Mouse (Mus musculus): Measurements from ENCODE around the gene Prkg1. TPM values are rescaled to one million over a fixed set of nuclear protein-coding genes. Genes with fewer than 3 reads are reported as not detected.

The Prkg1 gene
- polyA plus RNA-seq, 1 experiment from 2014 or later = 4.9 TPM

GRCm38 (mm10) chr19:31779021-31779420 is 14.2 kb upstream of the Prkg1 start:
- Histone ChIP-seq H3K36me3 (ENCODE audit: control insufficient read depth, insufficient read depth, low read length) (no peaks in the 10 kb centered on the region), H3K27ac (ENCODE audit: low read length) (no peak overlapping the region), H3K9ac (ENCODE audit: low read depth, low read length) (no peak overlapping the region), H3K4me1 (ENCODE audit: control insufficient read depth, insufficient read depth, low read length) (no peaks in the 10 kb centered on the region), H3K9me3 (replicated peaks; ENCODE audit: control insufficient read depth, low read length, poor library complexity, severe bottlenecking) (no peaks in the 10 kb centered on the region), H3K27me3 (ENCODE audit: control insufficient read depth, insufficient read depth, low read depth, low read length) (no peaks in the 10 kb centered on the region), H3K4me3 (ENCODE audit: low read depth, low read length) (no peak overlapping the region), H3K4me2 (ENCODE audit: low read length) (no peak overlapping the region)
- no peak for ATAC-seq
- 86% methylated on average over 4 of the region's 4 CpGs for WGBS

GRCm38 (mm10) chr19:31767004-31767403 is 2.2 kb upstream of the Prkg1 start:
- 7% methylated on average over 3 of the region's 3 CpGs for WGBS
- no peak overlapping the region for H3K4me3 ChIP-seq (ENCODE audit: low read depth, low read length)
- ATAC-seq = no peak
- H3K27ac ChIP-seq (ENCODE audit: low read length) = no peak overlapping the region
- H3K4me1 ChIP-seq (ENCODE audit: control insufficient read depth, insufficient read depth, low read length) = peaks cover 26% of the 10 kb centered on the region; the same call in 1 of the 2 replicates
- H3K4me2 ChIP-seq (ENCODE audit: low read length) = no peak overlapping the region
- no peaks in the 10 kb centered on the region for H3K36me3 ChIP-seq (ENCODE audit: control insufficient read depth, insufficient read depth, low read length)
- no peak overlapping the region for H3K9ac ChIP-seq (ENCODE audit: low read depth, low read length)
- peaks cover 5% of the 10 kb centered on the region; the same call in 1 of the 2 replicates for H3K27me3 ChIP-seq (ENCODE audit: control insufficient read depth, insufficient read depth, low read depth, low read length)
- no peaks in the 10 kb centered on the region for H3K9me3 ChIP-seq (replicated peaks; ENCODE audit: control insufficient read depth, low read length, poor library complexity, severe bottlenecking)

GRCm38 (mm10) chr19:31765451-31765850 is 618 bp upstream of the Prkg1 start:
- Histone ChIP-seq H3K27ac (ENCODE audit: low read length) (no peak overlapping the region), H3K4me3 (ENCODE audit: low read depth, low read length) (no peak overlapping the region), H3K9ac (ENCODE audit: low read depth, low read length) (no peak overlapping the region), H3K4me1 (ENCODE audit: control insufficient read depth, insufficient read depth, low read length) (peaks cover 26% of the 10 kb centered on the region; the same call in 1 of the 2 replicates), H3K27me3 (ENCODE audit: control insufficient read depth, insufficient read depth, low read depth, low read length) (peaks cover 11% of the 10 kb centered on the region), H3K4me2 (ENCODE audit: low read length) (peak overlapping the region; percentile 95), H3K9me3 (replicated peaks; ENCODE audit: control insufficient read depth, low read length, poor library complexity, severe bottlenecking) (no peaks in the 10 kb centered on the region), H3K36me3 (ENCODE audit: control insufficient read depth, insufficient read depth, low read length) (no peaks in the 10 kb centered on the region)
- peak; percentile 22; the same call in 1 of the 2 replicates for ATAC-seq
- 29% methylated on average over 4 of the region's 4 CpGs for WGBS

- no peak overlapping the region for H3K27ac ChIP-seq (ENCODE audit: low read length)
- H3K9me3 ChIP-seq (replicated peaks; ENCODE audit: control insufficient read depth, low read length, poor library complexity, severe bottlenecking) = no peaks in the 10 kb centered on the region
- peak overlapping the region; percentile 46 for H3K4me3 ChIP-seq (ENCODE audit: low read depth, low read length)
- peaks cover 26% of the 10 kb centered on the region; the same call in 1 of the 2 replicates for H3K4me1 ChIP-seq (ENCODE audit: control insufficient read depth, insufficient read depth, low read length)
- H3K4me2 ChIP-seq (ENCODE audit: low read length) = peak overlapping the region; percentile 95
- under 1% methylated on average over 56 of the region's 56 CpGs for WGBS
- H3K27me3 ChIP-seq (ENCODE audit: control insufficient read depth, insufficient read depth, low read depth, low read length) = peaks cover 14% of the 10 kb centered on the region
- H3K36me3 ChIP-seq (ENCODE audit: control insufficient read depth, insufficient read depth, low read length) = no peaks in the 10 kb centered on the region
- peak; percentile 49 for ATAC-seq
- peak overlapping the region; percentile 59 for H3K9ac ChIP-seq (ENCODE audit: low read depth, low read length)
These were observed 657 bp downstream of the Prkg1 start for GRCm38 (mm10) chr19:31763951-31764800.

DNA sequence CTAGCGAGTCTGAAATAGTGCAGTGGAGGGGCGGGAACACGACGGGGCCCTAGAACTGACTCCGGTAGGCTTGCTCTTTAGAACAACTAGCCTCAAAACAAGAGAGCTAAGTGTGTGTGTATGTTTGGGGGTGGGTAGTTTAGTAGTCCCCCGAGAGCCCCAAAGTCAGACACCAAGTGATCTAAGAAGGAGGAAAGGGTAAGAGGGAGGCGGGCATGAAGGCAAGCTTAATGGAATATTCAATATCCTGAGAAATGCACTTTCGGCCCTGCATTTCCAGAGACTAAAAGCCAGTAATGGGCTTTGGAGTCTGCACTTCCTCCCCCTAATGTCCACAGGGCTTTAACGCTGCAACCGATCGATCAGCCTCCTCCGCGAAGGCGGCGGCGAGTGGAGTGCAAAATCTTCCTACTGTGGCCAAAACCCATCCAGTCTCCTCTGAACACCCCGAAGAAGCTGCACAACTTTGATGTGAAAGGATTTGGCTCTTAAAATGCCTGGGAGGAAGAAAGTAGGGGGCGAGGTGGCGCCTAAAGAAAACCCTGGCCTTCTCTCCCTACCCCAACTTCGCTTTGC is 1.5 kb downstream of the Prkg1 start:
- H3K27ac ChIP-seq (ENCODE audit: low read length) = no peak overlapping the region
- H3K9ac ChIP-seq (ENCODE audit: low read depth, low read length) = no peak overlapping the region
- WGBS = 8% methylated on average over 20 of the region's 20 CpGs
- peak overlapping the region; percentile 46 for H3K4me3 ChIP-seq (ENCODE audit: low read depth, low read length)
- H3K27me3 ChIP-seq (ENCODE audit: control insufficient read depth, insufficient read depth, low read depth, low read length) = peaks cover 14% of the 10 kb centered on the region
- peak overlapping the region; percentile 95 for H3K4me2 ChIP-seq (ENCODE audit: low read length)
- no peaks in the 10 kb centered on the region for H3K36me3 ChIP-seq (ENCODE audit: control insufficient read depth, insufficient read depth, low read length)
- no peak for ATAC-seq
- no peaks in the 10 kb centered on the region for H3K9me3 ChIP-seq (replicated peaks; ENCODE audit: control insufficient read depth, low read length, poor library complexity, severe bottlenecking)
- peaks cover 26% of the 10 kb centered on the region; the same call in 1 of the 2 replicates for H3K4me1 ChIP-seq (ENCODE audit: control insufficient read depth, insufficient read depth, low read length)

GRCm38 (mm10) chr19:31762411-31763245 is 2.2 kb downstream of the Prkg1 start:
- Histone ChIP-seq H3K9me3 (replicated peaks; ENCODE audit: control insufficient read depth, low read length, poor library complexity, severe bottlenecking) (no peaks in the 10 kb centered on the region), H3K4me2 (ENCODE audit: low read length) (peak overlapping the region; percentile 95), H3K4me3 (ENCODE audit: low read depth, low read length) (peak overlapping the region; percentile 46), H3K9ac (ENCODE audit: low read depth, low read length) (peak overlapping the region; percentile 28), H3K27me3 (ENCODE audit: control insufficient read depth, insufficient read depth, low read depth, low read length) (peaks cover 14% of the 10 kb centered on the region), H3K27ac (ENCODE audit: low read length) (no peak overlapping the region), H3K4me1 (ENCODE audit: control insufficient read depth, insufficient read depth, low read length) (peaks cover 26% of the 10 kb centered on the region; the same call in 1 of the 2 replicates), H3K36me3 (ENCODE audit: control insufficient read depth, insufficient read depth, low read length) (no peaks in the 10 kb centered on the region)
- 2% methylated on average over 24 of the region's 24 CpGs for WGBS
- ATAC-seq = no peak

DNA sequence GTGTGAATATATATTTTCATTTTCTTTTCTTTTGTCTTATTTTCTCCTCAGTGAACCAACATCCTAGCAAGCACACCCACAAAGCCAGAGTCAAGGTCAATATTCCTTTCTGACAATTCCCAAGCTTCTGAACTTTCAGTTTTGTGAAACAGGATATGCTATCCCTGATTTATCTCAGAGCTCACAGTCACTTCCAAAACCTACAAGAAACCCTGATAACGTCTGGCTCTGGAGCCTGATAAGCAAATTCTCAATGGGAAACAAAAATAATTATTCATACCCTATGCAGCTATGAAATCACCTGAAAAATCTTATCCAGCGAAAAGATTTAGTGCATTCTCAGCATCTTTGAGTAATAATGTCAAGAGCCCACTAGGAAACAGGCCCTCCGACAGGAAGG is 5.0 kb downstream of the Prkg1 start:
- no peak overlapping the region for H3K4me2 ChIP-seq (ENCODE audit: low read length)
- no peak overlapping the region for H3K4me3 ChIP-seq (ENCODE audit: low read depth, low read length)
- H3K9ac ChIP-seq (ENCODE audit: low read depth, low read length) = no peak overlapping the region
- no peaks in the 10 kb centered on the region for H3K36me3 ChIP-seq (ENCODE audit: control insufficient read depth, insufficient read depth, low read length)
- peaks cover 26% of the 10 kb centered on the region; the same call in 1 of the 2 replicates for H3K4me1 ChIP-seq (ENCODE audit: control insufficient read depth, insufficient read depth, low read length)
- ATAC-seq = no peak
- no peaks in the 10 kb centered on the region for H3K9me3 ChIP-seq (replicated peaks; ENCODE audit: control insufficient read depth, low read length, poor library complexity, severe bottlenecking)
- peaks cover 14% of the 10 kb centered on the region for H3K27me3 ChIP-seq (ENCODE audit: control insufficient read depth, insufficient read depth, low read depth, low read length)
- H3K27ac ChIP-seq (ENCODE audit: low read length) = no peak overlapping the region
- 78% methylated on average over 3 of the region's 3 CpGs for WGBS

- no peaks in the 10 kb centered on the region for H3K36me3 ChIP-seq (ENCODE audit: control insufficient read depth, insufficient read depth, low read length)
- WGBS = 32% methylated on average over 11 of the region's 11 CpGs
- peaks cover 4% of the 10 kb centered on the region; the same call in 1 of the 2 replicates for H3K4me1 ChIP-seq (ENCODE audit: control insufficient read depth, insufficient read depth, low read length)
- H3K4me2 ChIP-seq (ENCODE audit: low read length) = peak overlapping the region; percentile 21; the same call in 1 of the 2 replicates
- ATAC-seq = peak; percentile 56; the same call in 1 of the 2 replicates
- H3K27me3 ChIP-seq (ENCODE audit: control insufficient read depth, insufficient read depth, low read depth, low read length) = peaks cover 8% of the 10 kb centered on the region
- H3K9me3 ChIP-seq (replicated peaks; ENCODE audit: control insufficient read depth, low read length, poor library complexity, severe bottlenecking) = no peaks in the 10 kb centered on the region
- H3K4me3 ChIP-seq (ENCODE audit: low read depth, low read length) = no peak overlapping the region
- H3K9ac ChIP-seq (ENCODE audit: low read depth, low read length) = no peak overlapping the region
- H3K27ac ChIP-seq (ENCODE audit: low read length) = no peak overlapping the region
These were observed 8.7 kb downstream of the Prkg1 start for GRCm38 (mm10) chr19:31755929-31756792.
